Comparison of ENCODE assay signal across 21 mouse cellular contexts in genomic region chr2:171946569-171947250, GRCm38 (mm10).
DNase-seq lines count a peak whose midpoint lies in the region; ATAC-seq lines count a peak whose summit lies in the region.
"Had no signal": no experiment of that assay in that cellular context is flagged by ENCODE, and none has a peak within 500 bp of the region (broad histone marks: within the 10 kb centered on the region; RNA-seq: fewer than 3 reads in every experiment).

No protein-coding gene starts in this region.

- no peaks in the 10 kb centered on the region for H3K36me3 ChIP-seq in forebrain, embryonic 16.5 days (ENCODE audit: control insufficient read depth, insufficient read depth)
- H3K36me3 ChIP-seq: embryonic facial prominence, embryonic 13.5 days; heart, embryonic 15.5 days; neural tube, embryonic 15.5 days had no signal

- 53% methylated on average over 7 of the region's 7 CpGs for WGBS in forebrain, embryonic 16.5 days

- no peaks in the 10 kb centered on the region for H3K9me3 ChIP-seq in forebrain, embryonic 16.5 days (ENCODE audit: control insufficient read depth, low read length)
- H3K9me3 ChIP-seq: embryonic facial prominence, embryonic 13.5 days; heart, embryonic 15.5 days; neural tube, embryonic 15.5 days had no signal

- H3K4me3 ChIP-seq in forebrain, embryonic 16.5 days (replicated peaks; ENCODE audit: low read length), result no peak overlapping the region
- H3K4me3 ChIP-seq: embryonic facial prominence, embryonic 13.5 days; heart, embryonic 15.5 days; neural tube, embryonic 15.5 days had no signal

- peak; percentile 25 for DNase-seq in heart, adult 11 months
- no peak for DNase-seq in heart, postnatal 10 days
- DNase-seq in left cerebral cortex, postnatal 36 days (ENCODE audit: low spot score in 2 of 2), result peak; percentile 7 to 21
- no peak for DNase-seq in left cerebral cortex, postnatal 10 days (ENCODE audit: extremely low spot score in 1 of 2, low spot score in 2 of 2)
- peak; percentile 72 for DNase-seq in brain, adult 2 months (ENCODE audit: low read depth, low spot score)
- DNase-seq in adrenal gland, postnatal 36 days, result no peak
- DNase-seq: adrenal gland, adult 8-10 months; cerebellum, adult 11 months; cerebellum, postnatal 14 days; gastrocnemius, postnatal 14 days; kidney, postnatal 36 days; liver; lung, postnatal 10 days; thymus, postnatal 25 days had no signal

- H3K9ac ChIP-seq in forebrain, embryonic 16.5 days (replicated peaks; ENCODE audit: low read depth, low read length), result no peak overlapping the region
- H3K9ac ChIP-seq: embryonic facial prominence, embryonic 13.5 days; heart, embryonic 15.5 days; neural tube, embryonic 15.5 days had no signal

- no peak overlapping the region for H3K4me2 ChIP-seq in forebrain, embryonic 16.5 days (ENCODE audit: low read length)
- H3K4me2 ChIP-seq: embryonic facial prominence, embryonic 13.5 days; heart, embryonic 15.5 days; neural tube, embryonic 15.5 days had no signal

- no peaks in the 10 kb centered on the region for H3K27me3 ChIP-seq in forebrain, embryonic 16.5 days (replicated peaks; ENCODE audit: control insufficient read depth, insufficient read depth, low read length)
- H3K27me3 ChIP-seq: embryonic facial prominence, embryonic 13.5 days; heart, embryonic 15.5 days; neural tube, embryonic 15.5 days had no signal

- no peaks in the 10 kb centered on the region; the same call in 1 of the 2 replicates for H3K4me1 ChIP-seq in forebrain, embryonic 16.5 days (replicated peaks; ENCODE audit: control insufficient read depth, insufficient read depth, low read length)
- H3K4me1 ChIP-seq: embryonic facial prominence, embryonic 13.5 days; heart, embryonic 15.5 days; neural tube, embryonic 15.5 days had no signal

- ATAC-seq in forebrain, embryonic 16.5 days, result peak; percentile 80
- ATAC-seq: hindbrain, embryonic 16.5 days; intestine, embryonic 16.5 days; midbrain, embryonic 16.5 days had no signal

- H3K27ac ChIP-seq in forebrain, embryonic 16.5 days (ENCODE audit: low read length), result no peak overlapping the region
- H3K27ac ChIP-seq: embryonic facial prominence, embryonic 13.5 days; heart, embryonic 15.5 days; neural tube, embryonic 15.5 days had no signal

- intact Hi-C loops in heart, postnatal 10 days (cut with DNase I), result no loop called here
- intact Hi-C loops in left cerebral cortex, postnatal 36 days (cut with DNase I), result no loop called here
- intact Hi-C loops in left cerebral cortex, postnatal 10 days (cut with DNase I), result no loop called here

Comparison
In these comparisons a context has a peak if more than half of its experiments do, and no peak if none do; other contexts are left out.
1. DNase-seq: peak in heart, adult 11 months (single experiment), left cerebral cortex, postnatal 36 days (2 of 2) and brain, adult 2 months (single experiment); none in heart, postnatal 10 days (0 of 2), left cerebral cortex, postnatal 10 days (0 of 2) and adrenal gland, postnatal 36 days (0 of 2).